Mouse (Mus musculus) mouse trophoblast stem cell (cell line): ENCODE measurements around the gene Ccdc121.

Source experiments
- in situ Hi-C, 2 experiments: fragments of 300-500 bp; cut with MseI, MboI; formaldehyde crosslinking; loops; 2 replicates in 1 of 2; 3 replicates in 1 of 2; pipeline ENCODE4 v1.15.1; 2025

Ccdc121 gene

DNA sequence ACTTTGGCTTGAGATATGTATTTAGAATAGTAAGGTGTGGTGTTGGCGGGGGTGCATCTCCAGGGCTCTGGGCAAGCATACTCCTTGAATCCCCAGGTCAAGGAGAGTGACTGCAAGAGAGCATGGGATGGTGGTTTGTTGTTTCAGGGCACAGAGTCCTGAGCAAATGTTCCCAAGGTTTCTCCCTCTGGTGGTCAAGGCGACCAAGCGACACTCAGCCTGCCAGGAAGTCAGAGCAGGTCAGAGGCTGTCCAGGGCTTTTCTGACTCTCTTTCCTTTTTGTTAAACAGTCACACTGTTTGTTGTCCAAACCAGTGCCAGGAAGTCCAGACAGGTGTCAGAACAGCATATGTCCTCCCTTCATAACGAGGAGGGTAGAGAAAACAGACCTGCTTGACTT is at the start of gene Ccdc121:
TSS of gene Ccdc121 (minus strand) at position 145 of the 400 bp plus-strand sequence.
- in situ Hi-C loops: no loop called here

DNA sequence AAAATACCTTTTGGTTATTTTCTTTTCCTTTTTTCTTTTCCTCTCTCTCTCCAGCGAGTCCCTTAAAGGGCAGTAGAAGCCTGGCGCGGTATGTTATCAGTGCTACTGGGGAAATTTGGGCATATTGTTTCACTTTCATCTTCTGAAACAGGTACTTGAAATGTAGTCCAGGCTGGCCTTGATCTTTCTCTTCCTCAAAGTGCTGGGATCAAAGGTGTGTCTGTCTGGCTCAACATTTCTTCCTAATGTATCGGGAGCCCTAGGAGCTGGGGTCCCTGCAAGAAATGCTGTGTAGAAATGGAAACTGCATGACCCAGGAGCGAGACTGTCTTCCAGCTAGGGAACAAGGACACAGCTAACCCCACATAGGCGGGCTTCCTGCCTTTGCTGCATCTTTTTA is 49.1 kb upstream of the Ccdc121 start:
- in situ Hi-C loops: no loop called here

DNA sequence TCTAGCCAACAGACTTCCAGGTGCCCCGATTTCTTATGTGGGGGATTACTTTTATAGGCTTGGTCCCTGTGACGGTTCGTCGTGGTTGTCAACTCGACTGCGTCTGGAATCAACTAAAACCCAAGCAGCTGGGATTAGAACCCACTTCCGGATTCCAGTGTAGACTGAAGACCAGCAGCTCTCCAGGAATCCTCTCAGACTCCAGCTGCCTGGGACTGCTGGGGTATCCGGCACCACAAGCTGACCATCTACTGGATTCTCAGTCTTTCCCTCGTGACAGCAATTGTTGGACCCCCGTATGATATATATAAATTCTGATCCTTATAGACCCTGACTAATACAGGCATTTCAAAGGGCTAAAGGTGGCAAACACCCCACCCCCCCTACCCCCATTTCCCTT is 48.4 kb upstream of the Ccdc121 start:
- in situ Hi-C loops: no loop called here

DNA sequence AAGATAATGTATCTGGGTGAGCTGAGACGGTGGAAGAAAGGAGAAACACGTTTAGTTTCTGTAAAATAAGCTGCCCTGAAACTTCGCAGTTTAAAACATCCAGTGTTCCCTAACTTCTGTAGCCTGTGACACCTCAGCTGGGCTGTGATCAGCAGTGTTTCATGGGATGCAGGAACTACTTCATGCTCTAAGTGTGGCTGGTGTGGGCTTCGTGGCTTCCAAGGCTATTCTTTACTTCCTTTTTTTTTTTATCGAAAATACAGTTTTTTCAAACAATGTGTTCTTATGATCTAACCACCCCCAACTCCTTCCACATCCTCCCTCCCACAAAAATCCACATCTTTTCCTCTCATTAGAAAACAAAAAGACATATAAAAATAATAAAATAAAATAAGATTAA is 44.2 kb upstream of the Ccdc121 start:
- in situ Hi-C loops: no loop called here

DNA sequence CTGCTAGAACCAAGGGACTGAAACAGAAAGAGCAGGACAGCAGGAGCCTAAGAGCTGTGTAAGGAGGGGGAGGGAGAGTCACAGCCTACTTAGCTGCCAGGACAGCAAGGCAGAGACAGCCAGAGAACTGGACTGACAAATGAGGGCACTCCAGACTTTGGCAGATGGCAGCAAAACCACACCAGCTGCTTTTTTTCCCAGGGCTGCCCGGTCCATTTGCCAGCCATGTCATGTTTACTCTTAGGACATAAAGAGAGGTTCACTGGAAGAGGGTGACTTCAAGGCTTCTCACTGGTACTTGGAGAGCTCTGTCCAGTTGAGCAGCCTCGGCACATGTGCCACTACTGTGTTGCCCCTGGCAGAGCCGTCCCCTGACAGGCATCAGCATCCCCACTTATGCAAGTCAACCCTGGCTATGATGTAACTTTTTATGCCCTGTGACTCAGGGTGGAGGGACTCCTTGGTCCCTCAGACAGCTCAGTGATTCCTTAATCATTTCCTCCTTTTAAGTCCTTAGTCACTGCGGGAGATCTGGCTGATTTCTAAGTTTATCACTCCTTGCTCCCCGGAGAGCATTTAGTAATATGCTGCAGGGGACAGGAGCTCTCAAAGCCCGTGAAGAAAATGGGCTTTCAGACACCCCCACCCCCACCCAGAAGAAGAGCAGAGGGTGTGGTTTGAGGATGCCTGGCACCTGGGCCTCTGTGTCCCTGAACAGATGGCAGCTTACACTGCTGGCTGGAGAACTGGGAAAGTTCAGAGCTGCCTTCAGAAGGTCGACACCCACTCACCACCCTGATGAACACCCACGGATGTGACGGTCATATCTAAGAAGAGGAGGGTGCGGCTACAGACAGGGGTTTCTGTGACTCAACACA is 41.5 kb upstream of the Ccdc121 start:
- in situ Hi-C loops: no loop called here

DNA sequence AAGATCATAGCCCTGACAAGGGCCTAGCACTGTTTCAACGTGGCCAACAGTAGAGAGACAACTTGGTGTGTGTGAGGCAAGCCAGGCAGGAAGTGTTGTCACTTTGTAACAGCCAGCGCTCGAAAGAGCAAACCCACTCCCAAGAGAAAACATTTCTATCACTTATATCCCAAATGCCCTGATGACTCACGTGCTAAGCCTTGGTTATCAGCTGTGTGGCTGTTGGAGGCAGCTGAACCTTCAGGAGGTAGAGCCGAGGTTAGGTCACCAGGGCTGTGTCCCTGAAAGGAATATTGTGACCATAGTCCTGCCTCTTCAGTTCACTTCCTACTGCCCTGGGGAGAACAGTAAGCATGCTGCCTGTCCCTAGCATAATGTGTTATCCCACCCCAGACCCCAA is 39.6 kb upstream of the Ccdc121 start:
- in situ Hi-C loops: no loop called here

DNA sequence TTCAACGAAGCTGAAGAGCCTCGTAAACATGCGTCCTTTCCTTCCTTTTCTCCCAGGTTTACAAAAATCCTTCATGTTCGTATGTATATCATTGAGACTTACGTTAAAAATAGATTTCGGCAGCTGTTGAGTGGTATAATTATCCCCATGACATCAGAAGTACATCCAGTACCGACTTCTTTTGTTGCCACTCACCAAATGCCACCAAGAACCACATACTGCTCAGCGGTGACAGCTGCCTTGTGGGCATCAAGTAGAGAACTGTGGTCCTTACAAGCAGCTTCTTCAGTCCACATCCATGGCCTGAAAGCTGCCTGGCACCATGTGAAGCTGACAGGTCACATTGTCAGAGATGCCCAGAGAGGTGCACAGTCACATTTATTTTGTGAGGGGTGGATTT is 38.7 kb upstream of the Ccdc121 start:
- in situ Hi-C loops: loop anchor here (10.0 kb wide), 3 partner anchors 85 to 275 kb away; no protein-coding TSS in a partner anchor

DNA sequence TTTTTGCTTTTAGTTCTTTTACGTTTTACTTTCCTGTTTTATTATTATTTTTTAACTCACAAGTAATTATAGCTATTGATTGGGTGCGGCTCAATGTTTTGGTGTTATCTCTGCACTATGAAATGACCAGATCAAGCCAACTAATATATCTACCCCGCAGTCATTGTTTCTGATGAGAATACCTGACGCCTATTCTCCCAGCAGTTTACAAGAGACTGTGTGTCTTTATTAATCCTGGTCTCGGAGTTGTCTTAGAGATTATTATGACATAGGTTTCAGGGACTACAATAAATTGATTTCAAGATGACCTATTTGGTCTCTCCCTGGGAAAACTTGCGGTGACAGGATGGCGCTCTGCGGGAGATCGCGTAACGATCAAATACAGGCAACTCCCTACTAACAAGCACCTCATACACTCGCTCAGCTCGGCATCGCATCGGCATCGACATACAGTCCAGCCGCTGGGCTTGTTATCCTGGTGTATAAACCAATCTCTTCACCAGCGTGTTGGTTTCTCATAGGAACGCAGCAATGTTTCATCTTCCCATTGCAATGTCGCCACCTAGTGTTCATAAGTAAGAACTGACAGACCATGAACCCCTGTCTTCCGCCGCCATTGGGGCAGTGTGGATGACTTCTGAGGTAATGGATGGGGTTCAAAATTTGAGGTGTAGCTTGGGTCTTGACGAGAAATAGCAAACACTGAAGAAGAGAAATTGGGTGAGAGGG is 34.0 kb upstream of the Ccdc121 start:
- in situ Hi-C loops: loop anchor here (10.0 kb wide), 3 partner anchors 80 to 270 kb away; no protein-coding TSS in a partner anchor

DNA sequence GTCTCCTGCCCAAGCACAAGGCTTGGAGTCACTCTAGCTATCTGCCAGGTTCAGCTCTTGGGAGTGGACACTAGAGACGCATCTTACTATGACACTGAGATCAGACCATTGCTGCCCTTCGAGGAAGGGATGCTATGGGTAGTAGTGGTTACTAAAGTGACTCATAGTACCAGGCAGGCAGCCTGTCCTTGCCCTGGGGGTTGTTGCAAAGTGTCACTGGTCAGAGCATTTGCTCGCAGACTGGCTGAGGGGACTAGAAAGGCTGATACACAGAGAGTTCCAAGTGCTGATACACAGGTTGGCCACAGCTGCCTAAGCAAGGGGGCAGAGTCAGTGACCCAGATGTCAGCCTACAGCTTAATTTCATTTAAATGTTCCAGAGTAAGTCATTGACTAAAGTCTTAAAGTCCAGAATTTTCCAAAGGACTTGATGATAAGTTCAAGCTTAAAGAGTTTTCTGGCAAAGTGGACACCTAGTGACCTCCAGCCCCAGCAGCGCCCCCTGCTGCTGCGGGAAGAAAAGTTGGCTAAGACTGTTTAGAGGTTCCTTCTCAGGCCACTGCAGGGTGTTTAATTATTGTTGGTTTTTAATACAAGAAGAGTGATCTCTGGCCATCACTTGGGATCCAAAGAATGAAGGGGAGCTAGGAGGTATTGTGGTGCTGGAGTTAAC is 32.6 kb upstream of the Ccdc121 start:
- in situ Hi-C loops: loop anchor here (10.0 kb wide), 3 partner anchors 79 to 269 kb away; no protein-coding TSS in a partner anchor

DNA sequence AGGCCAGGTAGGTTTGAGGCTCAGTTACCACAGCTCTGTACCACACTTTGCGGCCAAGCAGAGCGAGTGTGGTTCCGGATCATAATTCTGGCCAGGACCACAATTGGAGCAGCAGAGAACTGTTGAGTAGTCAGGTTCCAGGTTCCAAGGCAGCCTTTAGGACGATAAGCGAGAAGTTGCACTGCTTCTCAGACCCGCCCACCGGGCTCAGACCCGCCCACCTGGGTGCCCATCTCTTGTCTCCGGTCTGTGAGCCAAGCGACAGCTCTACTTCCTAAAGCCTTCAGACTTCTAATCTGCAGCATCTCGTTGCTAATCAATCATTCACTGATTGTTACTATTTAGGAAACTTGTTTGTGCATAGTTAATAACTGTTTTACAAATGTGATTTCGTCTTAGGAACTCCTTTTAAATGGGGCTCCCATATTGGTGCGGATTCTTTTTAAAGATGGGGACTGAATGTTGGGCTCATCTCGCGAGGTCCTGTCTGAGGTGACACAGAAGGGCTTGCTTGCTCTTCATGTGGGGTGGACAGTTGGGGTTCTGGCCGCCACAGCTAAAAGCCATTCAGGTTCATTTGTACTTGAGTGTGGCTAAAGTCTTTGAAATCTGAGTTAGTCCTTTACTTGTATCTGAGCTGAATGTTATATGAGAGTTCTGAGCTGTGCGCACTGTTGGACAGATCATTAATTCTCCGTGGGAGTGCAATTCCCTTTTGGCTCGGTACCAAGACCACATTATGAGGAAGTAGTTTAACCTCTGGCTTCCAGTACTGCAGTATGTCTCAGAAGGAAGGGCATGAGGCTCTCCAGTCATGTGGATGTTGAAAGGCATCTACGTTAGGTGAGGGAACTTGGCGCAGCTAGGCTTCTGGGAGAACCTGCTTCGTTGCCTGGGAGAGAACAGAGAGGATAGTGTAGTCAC is 28.9 kb upstream of the Ccdc121 start:
- in situ Hi-C loops: loop anchor here (10.0 kb wide), 3 partner anchors 75 to 265 kb away; no protein-coding TSS in a partner anchor

DNA sequence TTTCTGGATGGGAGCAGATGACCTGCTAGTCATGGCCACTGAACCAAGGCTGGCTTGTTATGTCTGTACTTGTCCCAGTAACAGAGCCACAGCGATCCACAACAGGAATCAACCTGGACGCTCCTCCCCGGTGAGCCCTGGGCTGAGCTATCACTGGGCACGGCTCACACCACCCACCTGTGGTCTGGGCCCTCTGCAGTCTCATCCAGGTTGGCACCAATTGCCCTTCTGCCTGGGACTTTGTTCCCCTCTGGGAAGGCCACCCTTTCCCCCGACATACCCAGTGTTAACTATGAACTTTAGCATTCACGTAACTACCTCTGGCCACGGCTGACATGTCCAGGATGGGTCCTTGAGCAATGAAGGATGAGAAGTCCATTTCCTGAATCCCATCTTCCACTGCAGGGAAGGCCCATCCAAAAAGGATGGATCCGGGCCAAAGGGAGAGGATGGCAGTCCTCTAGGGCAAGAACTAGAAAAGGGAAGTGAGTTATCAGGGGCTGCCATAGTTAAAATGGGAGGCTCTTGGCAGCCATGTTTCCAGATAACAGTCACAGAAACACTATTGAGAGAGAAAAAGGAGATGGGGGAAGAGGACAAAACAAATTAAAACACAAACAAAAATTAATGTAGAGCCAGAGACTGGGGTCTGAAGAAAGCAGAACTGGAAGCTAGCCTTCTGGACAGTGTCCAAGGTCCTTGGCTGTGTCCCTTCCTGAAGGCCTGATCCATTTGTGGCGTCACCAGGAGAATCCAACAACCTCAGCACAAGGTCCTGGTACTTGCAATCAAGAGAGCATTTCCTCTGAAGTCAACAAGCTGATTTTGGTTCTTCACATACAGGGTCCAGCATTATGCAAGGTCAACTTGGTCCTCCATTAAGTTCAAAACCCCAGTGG is 26.6 kb upstream of the Ccdc121 start:
- in situ Hi-C loops: no loop called here

DNA sequence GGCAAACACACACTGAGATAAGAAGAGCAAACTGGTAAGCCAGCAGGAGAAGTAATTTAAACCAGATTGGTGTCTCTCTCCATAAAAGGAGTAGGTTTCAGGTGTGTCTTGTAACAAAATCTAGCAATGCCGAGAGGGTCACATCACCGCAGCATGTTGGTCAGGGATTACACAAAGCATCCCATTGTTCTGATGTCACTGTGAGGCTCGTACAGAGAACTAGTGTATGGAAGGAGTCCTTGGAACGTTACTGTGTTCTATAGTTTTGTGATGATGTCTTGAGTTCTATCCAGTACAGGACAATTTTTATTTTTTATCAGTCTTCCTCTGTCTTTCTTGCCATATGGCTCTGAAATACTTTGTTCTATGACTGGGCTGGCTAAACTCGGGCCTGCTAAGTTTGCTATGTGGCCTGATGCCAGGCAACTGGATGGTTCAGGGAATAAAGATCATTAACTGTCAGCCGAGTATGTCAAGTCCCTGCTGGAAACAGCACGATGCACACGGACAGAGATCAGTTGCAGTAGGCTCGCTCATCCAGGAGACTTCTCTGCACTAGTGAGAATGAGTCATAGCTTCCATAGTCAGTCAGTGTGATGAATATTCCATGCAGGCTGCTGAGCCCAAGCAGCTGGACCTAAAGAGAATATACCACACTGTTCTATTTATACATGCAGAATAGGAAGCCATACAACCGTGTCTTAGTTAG is 24.1 kb upstream of the Ccdc121 start:
- in situ Hi-C loops: no loop called here

DNA sequence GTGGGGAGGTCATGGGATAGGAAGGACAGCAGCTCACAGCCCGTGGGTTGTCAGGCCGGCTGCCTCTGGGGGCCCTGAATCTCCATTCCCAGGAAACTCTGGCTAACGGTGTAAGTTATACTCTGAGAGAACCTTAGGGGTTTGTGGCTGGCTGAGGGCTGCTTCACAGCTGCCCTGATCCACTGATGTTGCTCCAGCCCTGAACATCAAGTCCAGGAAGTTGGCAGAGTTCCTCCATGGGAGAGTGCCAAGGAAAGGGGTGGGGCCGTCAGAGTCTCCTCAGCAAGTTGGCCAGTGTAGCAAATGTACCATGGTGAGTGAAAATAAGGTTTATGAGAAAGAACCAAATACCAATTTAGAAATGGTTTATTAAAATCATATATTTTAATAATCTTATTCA is 18.1 kb upstream of the Ccdc121 start:
- in situ Hi-C loops: no loop called here

DNA sequence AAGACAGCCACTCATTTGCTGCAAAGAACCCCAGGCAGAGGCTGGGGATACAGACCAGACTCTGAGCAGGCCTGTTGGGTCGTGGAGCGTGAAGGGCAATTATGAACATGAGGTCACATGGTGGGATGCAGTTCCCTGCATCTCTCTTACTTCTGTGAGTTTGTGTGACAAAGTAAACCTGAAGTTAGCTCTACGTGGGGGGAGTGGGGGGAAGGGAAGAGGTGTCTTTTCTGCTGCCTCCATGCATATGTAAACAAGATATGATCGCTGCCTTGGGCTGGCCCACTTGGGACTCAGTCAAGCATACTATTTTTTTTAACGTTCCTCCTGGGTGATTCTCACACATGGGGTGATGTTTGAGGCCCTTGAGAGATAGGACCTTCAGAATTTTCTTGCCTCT is 14.7 kb upstream of the Ccdc121 start:
- in situ Hi-C loops: no loop called here

DNA sequence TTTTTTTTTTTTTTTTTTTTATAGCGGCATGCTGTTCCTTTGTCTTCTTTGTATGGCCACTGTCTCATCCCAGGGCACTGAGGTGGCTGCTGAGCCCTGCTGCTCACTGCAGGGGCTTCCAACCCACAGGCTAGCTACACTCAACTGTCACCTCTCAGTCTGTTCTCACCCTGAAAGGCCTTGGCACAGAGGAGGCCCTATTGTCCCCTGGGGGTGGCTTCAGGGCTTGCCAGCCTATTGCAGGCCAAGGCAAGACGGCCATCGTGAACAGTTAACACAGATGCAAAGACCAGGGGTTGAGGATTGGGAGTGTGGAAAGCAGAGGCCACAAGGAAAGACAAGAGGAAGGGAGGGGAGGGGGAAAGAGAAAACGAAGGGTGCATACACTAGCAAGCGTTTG is 12.6 kb upstream of the Ccdc121 start:
- in situ Hi-C loops: no loop called here

DNA sequence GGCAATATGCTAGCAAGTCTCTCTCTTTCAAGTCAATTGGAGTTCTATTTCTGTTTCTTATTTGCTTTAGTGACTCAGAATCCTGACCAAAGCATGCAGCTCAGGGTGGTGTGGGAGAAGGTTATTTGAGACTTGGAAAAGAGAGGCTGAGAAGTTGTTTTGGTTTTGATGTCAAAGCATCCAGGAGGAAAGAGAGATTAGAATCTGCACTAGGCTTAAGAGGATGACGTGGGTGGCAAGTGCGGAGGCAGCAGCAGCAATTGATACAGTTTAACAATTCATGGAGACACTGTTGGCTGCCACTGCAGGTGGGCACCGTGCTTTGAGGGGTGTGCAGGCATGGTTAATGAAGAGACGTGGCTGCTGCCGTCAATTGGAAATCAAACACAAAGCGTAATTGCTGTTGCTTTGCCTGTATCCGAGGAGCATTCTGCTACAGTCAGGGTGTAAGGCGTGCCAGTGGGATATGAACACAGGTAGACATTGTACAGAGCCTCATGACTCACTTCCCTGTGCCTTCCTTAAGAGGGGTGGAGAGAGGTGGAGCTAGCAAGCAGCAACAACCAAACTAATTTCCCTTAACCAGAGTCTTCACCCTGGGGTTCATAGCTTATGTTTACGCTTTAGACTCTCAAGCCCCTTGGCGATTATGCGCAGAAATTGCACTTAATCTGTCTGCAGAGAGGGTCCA is 10.3 kb upstream of the Ccdc121 start:
- in situ Hi-C loops: no loop called here

DNA sequence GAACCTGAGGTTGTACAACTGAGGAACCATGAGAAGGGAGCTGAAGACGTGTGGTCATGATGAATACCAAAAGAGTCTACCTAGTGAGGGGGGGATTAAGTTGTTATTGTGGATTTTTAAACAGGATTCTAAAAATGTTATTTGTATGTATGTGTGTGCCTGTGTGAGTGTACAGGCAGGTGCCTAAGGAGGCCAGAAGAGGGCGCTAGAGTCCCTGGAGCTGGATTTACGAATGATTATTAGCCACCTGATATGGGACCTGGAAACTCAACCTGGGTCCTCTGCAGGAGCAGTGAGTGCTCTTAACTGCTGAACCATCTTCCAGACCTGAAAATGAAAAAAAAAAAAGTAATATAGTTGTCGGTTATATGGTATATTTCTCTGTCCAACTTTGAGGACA is 7.9 kb upstream of the Ccdc121 start:
- in situ Hi-C loops: no loop called here

DNA sequence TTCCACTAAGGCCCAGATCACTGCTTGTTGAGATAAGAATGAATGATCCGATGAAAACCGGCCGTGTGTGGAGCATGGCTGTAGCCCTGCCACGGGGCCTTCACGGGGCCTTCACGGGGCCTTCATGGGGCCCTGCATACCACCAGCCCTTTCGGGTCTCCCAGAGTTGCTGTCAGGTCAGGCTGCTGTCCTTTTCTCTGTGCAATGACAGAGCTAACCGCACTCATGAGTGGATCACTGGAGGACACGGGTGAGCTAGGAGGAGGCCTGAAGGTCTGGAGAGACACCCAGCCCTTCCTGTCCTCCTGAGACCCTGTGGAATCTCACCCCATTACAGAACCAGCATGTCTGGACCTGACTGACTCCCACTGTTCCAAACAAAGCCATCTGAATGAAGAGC is 6.8 kb upstream of the Ccdc121 start:
- in situ Hi-C loops: no loop called here
